In genomic region chr9:66657116-66657758, GRCm38 (mm10) we compare ENCODE assay signal across 13 mouse cellular contexts. TPM values are rescaled to one million over a fixed set of nuclear protein-coding genes. Genes with fewer than 3 reads are reported as not detected.
DNase-seq lines count a peak whose midpoint lies in the region.
"Had no signal": no experiment of that assay in that cellular context is flagged by ENCODE, and none has a peak within 500 bp of the region (broad histone marks: within the 10 kb centered on the region; RNA-seq: fewer than 3 reads in every experiment).

No protein-coding gene starts in this region.

- intact Hi-C loops in left cerebral cortex, postnatal 4 days (cut with DNase I): no loop called here

- DNase-seq in left cerebral cortex, postnatal 4 days: peak; percentile 61
- no peak for DNase-seq in left cerebral cortex, adult 11 months (ENCODE audit: low spot score)
- peak; percentile 78 to 79 for DNase-seq in cerebellum, adult 18-20 months
- DNase-seq in cerebellum, adult 9-11 months: peak; percentile 90
- DNase-seq in cerebellum, postnatal 36 days: peak; percentile 77 to 83
- no peak for DNase-seq in layer of hippocampus, adult 9-11 months
- DNase-seq in kidney, adult 11 months: no peak
- no peak for DNase-seq in ovary, postnatal 14 days (ENCODE audit: low spot score)
- DNase-seq: adrenal gland, adult 8-10 months; adrenal gland, postnatal 36 days; B cell, adult 2 months; gastrocnemius, postnatal 14 days; heart, postnatal 36 days had no signal

RNA-seq across cellular contexts. Expression of gene Car12, which starts 56.2 kb away (rescaled TPM):
- total RNA-seq in left cerebral cortex, postnatal 4 days (2021): 1 to 10 TPM; 1.2 to 3.3 TPM
- total RNA-seq: heart, postnatal 36 days had no signal

Comparison
In these comparisons a context has a peak if more than half of its experiments do, and no peak if none do; other contexts are left out.
1. DNase-seq: peak in left cerebral cortex, postnatal 4 days (single experiment), cerebellum, adult 18-20 months (2 of 2), cerebellum, adult 9-11 months (single experiment) and cerebellum, postnatal 36 days (2 of 2); none in left cerebral cortex, adult 11 months (single experiment), layer of hippocampus, adult 9-11 months (single experiment), kidney, adult 11 months (single experiment) and ovary, postnatal 14 days (single experiment).